Mouse (Mus musculus): ENCODE measurements around the gene Pacsin2. TPM values are rescaled to one million over a fixed set of nuclear protein-coding genes. Genes with fewer than 3 reads are reported as not detected.
"Not testable (repeated sequence)": the region's sequence is repeated elsewhere in the genome, so short reads cannot be mapped to it uniquely, and the experiment has no call there.

The Pacsin2 gene
- total RNA-seq, 1 experiment from 2014 or later, result 84.3 TPM

GRCm38 (mm10) chr15:83425277-83425676 lies 39.1 kb downstream of the Pacsin2 start:
- DNase-seq, result no peak

GRCm38 (mm10) chr15:83423589-83424384 lies 40.6 kb downstream of the Pacsin2 start:
- DNase-seq, result no peak

GRCm38 (mm10) chr15:83422299-83422981 lies 42.0 kb downstream of the Pacsin2 start:
- no peak for DNase-seq

GRCm38 (mm10) chr15:83419562-83419961 lies 44.8 kb downstream of the Pacsin2 start:
- DNase-seq, result no peak

GRCm38 (mm10) chr15:83418685-83419084 lies 45.7 kb downstream of the Pacsin2 start:
- DNase-seq, result peak; percentile 28

- DNase-seq, result peak; percentile 67
Measured at GRCm38 (mm10) chr15:83417916-83418315, 46.5 kb downstream of the Pacsin2 start.

- peak; percentile 49 for DNase-seq
Measured at GRCm38 (mm10) chr15:83417407-83417806, 47.0 kb downstream of the Pacsin2 start.

- no peak for DNase-seq
Measured at GRCm38 (mm10) chr15:83415391-83415790, 49.0 kb downstream of the Pacsin2 start.

GRCm38 (mm10) chr15:83411616-83412015 lies 52.8 kb downstream of the Pacsin2 start:
- no peak for DNase-seq

- DNase-seq, result no peak
Measured at GRCm38 (mm10) chr15:83410735-83411134, 53.7 kb downstream of the Pacsin2 start.

GRCm38 (mm10) chr15:83410270-83410669 lies 54.1 kb downstream of the Pacsin2 start:
- DNase-seq, result peak; percentile 74

GRCm38 (mm10) chr15:83408692-83409442 lies 55.5 kb downstream of the Pacsin2 start:
- DNase-seq, result no peak

GRCm38 (mm10) chr15:83408216-83408615 lies 56.2 kb downstream of the Pacsin2 start:
- DNase-seq, result no peak

- no peak for DNase-seq
Measured at GRCm38 (mm10) chr15:83407502-83407901, 56.9 kb downstream of the Pacsin2 start.

GRCm38 (mm10) chr15:83405866-83406265 lies 58.5 kb downstream of the Pacsin2 start:
- not testable (repeated sequence) for DNase-seq

GRCm38 (mm10) chr15:83404008-83404407 lies 60.4 kb downstream of the Pacsin2 start:
- DNase-seq, result no peak

- no peak for DNase-seq
Measured at GRCm38 (mm10) chr15:83403016-83403415, 61.4 kb downstream of the Pacsin2 start.

- no peak for DNase-seq
Measured at GRCm38 (mm10) chr15:83392722-83393121, 71.7 kb downstream of the Pacsin2 start.

GRCm38 (mm10) chr15:83387911-83388310 lies 76.5 kb downstream of the Pacsin2 start:
- no peak for DNase-seq

GRCm38 (mm10) chr15:83383633-83384032 lies 80.8 kb downstream of the Pacsin2 start:
- no peak for DNase-seq

- no peak for DNase-seq
Measured at GRCm38 (mm10) chr15:83383136-83383535, 81.3 kb downstream of the Pacsin2 start.

- no peak for DNase-seq
Measured at GRCm38 (mm10) chr15:83382467-83382866, 81.9 kb downstream of the Pacsin2 start.

GRCm38 (mm10) chr15:83377153-83377552 lies 87.3 kb downstream of the Pacsin2 start:
- DNase-seq, result no peak
